Mouse (Mus musculus) midbrain, postnatal 0 days (tissue): Measurements from ENCODE around the gene Gpatch3. TPM values are rescaled to one million over a fixed set of nuclear protein-coding genes. Genes with fewer than 3 reads are reported as not detected.

Experiments used
- ATAC-seq: fragments of 200-750 bp; cut with Nextera tagmentation; 2 replicates; pipeline ENCODE4 v1.8.0; 2017; ENCODE audit warnings: moderate number of reproducible peaks, mild to moderate bottlenecking, moderate TSS enrichment, moderate library complexity; ENCODE audit not compliant: low FRiP score
- DNase-seq: peaks from one replicate; pipeline ENCODE4 v3.0.0-alpha.2; 2015; ENCODE audit warnings: low spot score
- H3K27ac ChIP-seq: fragments of 300-500 bp; sonication (generic); 2 replicates; pipeline ENCODE4 v1.5.1; 2014; ENCODE audit warnings: low read depth, mild to moderate bottlenecking, low read length, mixed read lengths
- H3K27me3 ChIP-seq: fragments of 300-500 bp; sonication (generic); 2 replicates; pipeline ENCODE4 v1.6.1; 2014; ENCODE audit warnings: low read length, control low read depth, mixed read lengths; ENCODE audit not compliant: insufficient read depth
- H3K36me3 ChIP-seq: fragments of 300-500 bp; sonication (generic); 2 replicates; pipeline ENCODE4 v1.6.1; 2014; ENCODE audit warnings: low read length, control low read depth, mixed read lengths; ENCODE audit not compliant: insufficient read depth
- H3K4me1 ChIP-seq: fragments of 300-500 bp; sonication (generic); 2 replicates; pipeline ENCODE4 v1.6.1; 2014; ENCODE audit warnings: mild to moderate bottlenecking, control low read depth, antibody characterized with exemption, low read length, mixed read lengths; ENCODE audit not compliant: insufficient read depth
- H3K4me2 ChIP-seq: fragments of 300-500 bp; sonication (generic); 2 replicates; pipeline ENCODE4 v1.6.1; 2014; ENCODE audit warnings: low read depth, mild to moderate bottlenecking, low read length, mixed read lengths; ENCODE audit not compliant: poor library complexity, severe bottlenecking
- H3K4me3 ChIP-seq: fragments of 300-500 bp; sonication (generic); 2 replicates; pipeline ENCODE4 v1.5.1; 2014; ENCODE audit warnings: low read depth, mild to moderate bottlenecking, low read length, moderate library complexity
- H3K9ac ChIP-seq: fragments of 300-500 bp; sonication (generic); replicated peaks from 2 replicates; pipeline ENCODE4 v1.6.1; 2014; ENCODE audit warnings: mild to moderate bottlenecking, low read length, moderate library complexity, mixed read lengths; ENCODE audit not compliant: poor library complexity, severe bottlenecking
- H3K9me3 ChIP-seq: fragments of 300-500 bp; sonication (generic); 2 replicates; pipeline ENCODE4 v1.6.1; 2016; ENCODE audit warnings: low read length, control low read depth
- CTCF ChIP-seq: IDR thresholded peaks from 2 replicates; pipeline ENCODE4 v1.5.1; 2016; ENCODE audit warnings: antibody characterized with exemption, mild to moderate bottlenecking
- WGBS: fragments of 180-500 bp; shearing (Covaris S2); extraction: QIAGEN DNeasy Blood & Tissue Kit; methylation state at CpG from one replicate; pipeline ENCODE4 v1.1.7; 2014; 5-methylcytosine and 5-hydroxymethylcytosine counted together
- polyA plus RNA-seq: library from polyadenylated mRNA; unstranded; fragments of >200 nt; fragmentation: Nextera tagmentation; extraction: Ambion mirVana; gene quantifications from 2 replicates; pipeline ENCODE4 v1.2.1, GENCODE M21; 2015
- total RNA-seq: library from RNA; depleted of rRNA; stranded (reverse); fragments of >200 nt; gene quantifications from 2 replicates; pipeline ENCODE4 v1.2.3, GENCODE M21; 2014

The Gpatch3 gene
- total and polyA plus RNA-seq, 2 experiments from 2014 or later: 5.6 to 8.7 TPM

- H3K9me3 ChIP-seq: no peaks in the 10 kb centered on the region
- H3K4me2 ChIP-seq: no peak overlapping the region
- no peak for DNase-seq
- H3K27me3 ChIP-seq: no peaks in the 10 kb centered on the region
- peaks cover 29% of the 10 kb centered on the region for H3K36me3 ChIP-seq
- no peak overlapping the region for H3K27ac ChIP-seq
- no peak for TF ChIP-seq CTCF
- no peak overlapping the region for H3K9ac ChIP-seq
- peaks cover 3% of the 10 kb centered on the region for H3K4me1 ChIP-seq
- no peak for ATAC-seq
- WGBS: 38% methylated on average over 5 of the region's 5 CpGs
- H3K4me3 ChIP-seq: no peak overlapping the region
Measured at GRCm38 (mm10) chr4:133626221-133626620, 51.7 kb downstream of the Gpatch3 start.

GRCm38 (mm10) chr4:133626621-133627020 is 52.1 kb downstream of the Gpatch3 start:
- no peak for ATAC-seq
- Histone ChIP-seq H3K9me3 (no peaks in the 10 kb centered on the region), H3K4me3 (no peak overlapping the region), H3K9ac (no peak overlapping the region), H3K4me1 (peaks cover 7% of the 10 kb centered on the region), H3K36me3 (peaks cover 29% of the 10 kb centered on the region), H3K4me2 (no peak overlapping the region), H3K27me3 (no peaks in the 10 kb centered on the region), H3K27ac (no peak overlapping the region)
- 83% methylated on average over 9 of the region's 9 CpGs for WGBS
- no peak for TF ChIP-seq CTCF
- DNase-seq: no peak

- Histone ChIP-seq H3K27me3 (no peaks in the 10 kb centered on the region), H3K36me3 (peaks cover 29% of the 10 kb centered on the region), H3K9me3 (no peaks in the 10 kb centered on the region), H3K9ac (no peak overlapping the region), H3K4me2 (no peak overlapping the region), H3K4me3 (no peak overlapping the region), H3K4me1 (peaks cover 9% of the 10 kb centered on the region), H3K27ac (no peak overlapping the region)
- 95% methylated on average over 14 of the region's 14 CpGs for WGBS
- ATAC-seq: no peak
- TF ChIP-seq CTCF: no peak
- DNase-seq: no peak
Measured at GRCm38 (mm10) chr4:133627039-133627438, 52.5 kb downstream of the Gpatch3 start.

GRCm38 (mm10) chr4:133628517-133628916 is 54.0 kb downstream of the Gpatch3 start:
- peaks cover 26% of the 10 kb centered on the region for H3K36me3 ChIP-seq
- H3K4me2 ChIP-seq: no peak overlapping the region
- no peak for TF ChIP-seq CTCF
- peaks cover 14% of the 10 kb centered on the region for H3K4me1 ChIP-seq
- H3K9ac ChIP-seq: no peak overlapping the region
- DNase-seq (no peak), ATAC-seq (no peak)
- no peaks in the 10 kb centered on the region for H3K27me3 ChIP-seq
- H3K9me3 ChIP-seq: no peaks in the 10 kb centered on the region
- H3K27ac ChIP-seq: no peak overlapping the region
- no peak overlapping the region for H3K4me3 ChIP-seq
- WGBS: 85% methylated on average over 2 of the region's 2 CpGs

- WGBS: 84% methylated on average over 7 of the region's 7 CpGs
- H3K4me3 ChIP-seq: no peak overlapping the region
- no peak for ATAC-seq
- H3K4me2 ChIP-seq: no peak overlapping the region
- H3K4me1 ChIP-seq: peaks cover 14% of the 10 kb centered on the region
- H3K9ac ChIP-seq: no peak overlapping the region
- H3K27ac ChIP-seq: no peak overlapping the region
- no peak for DNase-seq
- peaks cover 25% of the 10 kb centered on the region for H3K36me3 ChIP-seq
- no peak for TF ChIP-seq CTCF
- H3K27me3 ChIP-seq: no peaks in the 10 kb centered on the region
- no peaks in the 10 kb centered on the region for H3K9me3 ChIP-seq
Measured at GRCm38 (mm10) chr4:133629191-133629590, 54.6 kb downstream of the Gpatch3 start.

- H3K4me2 ChIP-seq: no peak overlapping the region
- WGBS: 94% methylated on average over 8 of the region's 8 CpGs
- TF ChIP-seq CTCF: no peak
- ATAC-seq (no peak), DNase-seq (no peak)
- no peaks in the 10 kb centered on the region for H3K27me3 ChIP-seq
- H3K27ac ChIP-seq: no peak overlapping the region
- no peak overlapping the region for H3K9ac ChIP-seq
- no peak overlapping the region for H3K4me3 ChIP-seq
- peaks cover 15% of the 10 kb centered on the region for H3K36me3 ChIP-seq
- H3K4me1 ChIP-seq: peaks cover 14% of the 10 kb centered on the region
- no peaks in the 10 kb centered on the region for H3K9me3 ChIP-seq
Measured at GRCm38 (mm10) chr4:133630326-133630920, 55.9 kb downstream of the Gpatch3 start.
